Mouse (Mus musculus): ENCODE measurements around the gene Bysl. TPM values are rescaled to one million over a fixed set of nuclear protein-coding genes. Genes with fewer than 3 reads are reported as not detected.
"Not testable (repeated sequence)": the region's sequence is repeated elsewhere in the genome, so short reads cannot be mapped to it uniquely, and the experiment has no call there.

Gene Bysl
- polyA plus RNA-seq, 1 experiment from 2014 or later = 28.6 TPM

- peaks cover 14% of the 10 kb centered on the region for H3K36me3 ChIP-seq
- WGBS = 1% methylated on average over 3 of the region's 3 CpGs
- H3K4me3 ChIP-seq = peak within 1 kb of the TSS; percentile 64
- peak within 1 kb of the TSS; percentile 94 for H3K27ac ChIP-seq
- H3K4me1 ChIP-seq = peaks cover 30% of the 10 kb centered on the region
- no peaks in the 10 kb centered on the region for H3K9me3 ChIP-seq
- peak within 1 kb of the TSS; percentile 70 for H3K4me2 ChIP-seq (replicated peaks)
- ATAC-seq (ENCODE audit: low FRiP score, low read depth) = no peak
- H3K9ac ChIP-seq = peak within 1 kb of the TSS; percentile 68
- H3K27me3 ChIP-seq = no peaks in the 10 kb centered on the region
These were observed 19.4 kb upstream of the Bysl start, which contains the start of gene Usp49 for GRCm38 (mm10) chr17:47630678-47631065. Gene Usp49 (plus strand): TSS chr17:47630690.

GRCm38 (mm10) chr17:47629717-47630677, 18.7 kb upstream of the Bysl start:
- peak overlapping the region; percentile 68 for H3K9ac ChIP-seq
- peak overlapping the region; percentile 94 for H3K27ac ChIP-seq
- no peaks in the 10 kb centered on the region for H3K27me3 ChIP-seq
- H3K4me1 ChIP-seq = peaks cover 30% of the 10 kb centered on the region
- H3K4me2 ChIP-seq (replicated peaks) = peak overlapping the region; percentile 70
- H3K4me3 ChIP-seq = peak overlapping the region; percentile 64
- ATAC-seq (ENCODE audit: low FRiP score, low read depth) = peak; percentile 6
- peaks cover 13% of the 10 kb centered on the region for H3K36me3 ChIP-seq
- no peaks in the 10 kb centered on the region for H3K9me3 ChIP-seq
- under 1% methylated on average over 61 of the region's 61 CpGs for WGBS

- H3K4me1 ChIP-seq = peaks cover 30% of the 10 kb centered on the region
- H3K4me3 ChIP-seq = peak overlapping the region; percentile 64
- H3K9ac ChIP-seq = peak overlapping the region; percentile 68
- H3K4me2 ChIP-seq (replicated peaks) = peak overlapping the region; percentile 70
- no peaks in the 10 kb centered on the region for H3K27me3 ChIP-seq
- peak overlapping the region; percentile 94 for H3K27ac ChIP-seq
- H3K9me3 ChIP-seq = no peaks in the 10 kb centered on the region
- peaks cover 23% of the 10 kb centered on the region for H3K36me3 ChIP-seq
- under 1% methylated on average over 53 of the region's 63 CpGs for WGBS
- ATAC-seq (ENCODE audit: low FRiP score, low read depth) = peak; percentile 95
These were observed 17.8 kb upstream of the Bysl start for GRCm38 (mm10) chr17:47628851-47629676.

GRCm38 (mm10) chr17:47627791-47628190, 16.5 kb upstream of the Bysl start:
- peak overlapping the region; percentile 64 for H3K4me3 ChIP-seq
- no peak for ATAC-seq (ENCODE audit: low FRiP score, low read depth)
- no peak overlapping the region for H3K9ac ChIP-seq
- H3K9me3 ChIP-seq = no peaks in the 10 kb centered on the region
- peaks cover 30% of the 10 kb centered on the region for H3K4me1 ChIP-seq
- H3K27ac ChIP-seq = no peak overlapping the region
- 81% methylated on average over 2 of the region's 2 CpGs for WGBS
- peak overlapping the region; percentile 70 for H3K4me2 ChIP-seq (replicated peaks)
- H3K27me3 ChIP-seq = no peaks in the 10 kb centered on the region
- H3K36me3 ChIP-seq = peaks cover 35% of the 10 kb centered on the region

GRCm38 (mm10) chr17:47626031-47626430, 14.7 kb upstream of the Bysl start:
- H3K4me3 ChIP-seq = no peak overlapping the region

GRCm38 (mm10) chr17:47625088-47625487, 13.8 kb upstream of the Bysl start:
- H3K9ac ChIP-seq = no peak overlapping the region
- ATAC-seq (ENCODE audit: low FRiP score, low read depth) = no peak
- peaks cover 61% of the 10 kb centered on the region for H3K36me3 ChIP-seq
- no peak overlapping the region for H3K27ac ChIP-seq
- no peaks in the 10 kb centered on the region for H3K27me3 ChIP-seq
- H3K4me2 ChIP-seq (replicated peaks) = no peak overlapping the region
- no peaks in the 10 kb centered on the region for H3K9me3 ChIP-seq
- no peak overlapping the region for H3K4me3 ChIP-seq
- peaks cover 11% of the 10 kb centered on the region for H3K4me1 ChIP-seq
- WGBS = 99% methylated on average over 2 of the region's 2 CpGs

More at GRCm38 (mm10) chr17:47626031-47626430, 14.7 kb upstream of the Bysl start:
- ATAC-seq (ENCODE audit: low FRiP score, low read depth) = no peak
- no peak overlapping the region for H3K27ac ChIP-seq
- H3K27me3 ChIP-seq = no peaks in the 10 kb centered on the region
- no peaks in the 10 kb centered on the region for H3K9me3 ChIP-seq
- no peak overlapping the region for H3K4me2 ChIP-seq (replicated peaks)
- peaks cover 20% of the 10 kb centered on the region for H3K4me1 ChIP-seq
- WGBS = 84% methylated on average over 5 of the region's 5 CpGs
- H3K9ac ChIP-seq = no peak overlapping the region
- peaks cover 53% of the 10 kb centered on the region for H3K36me3 ChIP-seq

- H3K4me2 ChIP-seq (replicated peaks); H3K27me3 ChIP-seq; H3K4me3 ChIP-seq; H3K9me3 ChIP-seq; H3K27ac ChIP-seq; H3K9ac ChIP-seq; ATAC-seq (ENCODE audit: low FRiP score, low read depth): not testable (repeated sequence)
- WGBS = 96% methylated on average over 5 of the region's 5 CpGs
- H3K4me1 ChIP-seq = peaks cover 11% of the 10 kb centered on the region
- H3K36me3 ChIP-seq = peaks cover 66% of the 10 kb centered on the region
These were observed 13.3 kb upstream of the Bysl start for GRCm38 (mm10) chr17:47624572-47624971.

GRCm38 (mm10) chr17:47622912-47623554, 11.7 kb upstream of the Bysl start:
- Histone ChIP-seq H3K9me3 (no peaks in the 10 kb centered on the region), H3K27ac (no peak overlapping the region), H3K27me3 (no peaks in the 10 kb centered on the region), H3K4me2 (replicated peaks) (no peak overlapping the region), H3K4me3 (no peak overlapping the region), H3K36me3 (peaks cover 77% of the 10 kb centered on the region), H3K9ac (no peak overlapping the region), H3K4me1 (peaks cover 4% of the 10 kb centered on the region)
- no peak for ATAC-seq (ENCODE audit: low FRiP score, low read depth)
- WGBS = 90% methylated on average over 14 of the region's 14 CpGs

GRCm38 (mm10) chr17:47618556-47619311, 7.4 kb upstream of the Bysl start:
- WGBS = 92% methylated on average over 13 of the region's 13 CpGs
- ATAC-seq (ENCODE audit: low FRiP score, low read depth) = no peak
- no peaks in the 10 kb centered on the region for H3K9me3 ChIP-seq

GRCm38 (mm10) chr17:47617605-47618307, 6.5 kb upstream of the Bysl start:
- Histone ChIP-seq H3K36me3 (peaks cover 87% of the 10 kb centered on the region), H3K4me3 (no peak overlapping the region), H3K27ac (no peak overlapping the region), H3K4me1 (peaks cover 4% of the 10 kb centered on the region), H3K4me2 (replicated peaks) (no peak overlapping the region), H3K9me3 (no peaks in the 10 kb centered on the region), H3K9ac (no peak overlapping the region), H3K27me3 (no peaks in the 10 kb centered on the region)
- ATAC-seq (ENCODE audit: low FRiP score, low read depth) = no peak
- WGBS = 93% methylated on average over 9 of the region's 9 CpGs

More at GRCm38 (mm10) chr17:47618556-47619311, 7.4 kb upstream of the Bysl start:
- no peaks in the 10 kb centered on the region for H3K4me1 ChIP-seq
- peaks cover 91% of the 10 kb centered on the region for H3K36me3 ChIP-seq
- no peak overlapping the region for H3K4me3 ChIP-seq
- no peaks in the 10 kb centered on the region for H3K27me3 ChIP-seq
- no peak overlapping the region for H3K9ac ChIP-seq
- no peak overlapping the region for H3K27ac ChIP-seq
- H3K4me2 ChIP-seq (replicated peaks) = no peak overlapping the region

- H3K27me3 ChIP-seq = no peaks in the 10 kb centered on the region
- H3K27ac ChIP-seq = no peak overlapping the region
- no peak overlapping the region for H3K4me2 ChIP-seq (replicated peaks)
- H3K9ac ChIP-seq = no peak overlapping the region
- no peak for ATAC-seq (ENCODE audit: low FRiP score, low read depth)
- H3K9me3 ChIP-seq = no peaks in the 10 kb centered on the region
- 90% methylated on average over 4 of the region's 4 CpGs for WGBS
- peaks cover 76% of the 10 kb centered on the region for H3K36me3 ChIP-seq
- no peak overlapping the region for H3K4me3 ChIP-seq
- H3K4me1 ChIP-seq = peaks cover 12% of the 10 kb centered on the region
These were observed 5.4 kb upstream of the Bysl start for GRCm38 (mm10) chr17:47616652-47617051.

Measured in limb, embryonic 13.5 days (tissue).